Mouse (Mus musculus) limb, embryonic 12.5 days (tissue): ENCODE data around the gene Rhof. TPM values are rescaled to one million over a fixed set of nuclear protein-coding genes. Genes with fewer than 3 reads are reported as not detected.

Experiments used
- ATAC-seq: fragments of 200-750 bp; cut with Nextera tagmentation; 2 replicates; pipeline ENCODE4 v1.8.0; 2017; ENCODE audit warnings: low read depth, moderate TSS enrichment; ENCODE audit not compliant: insufficient number of reproducible peaks, insufficient read depth, low FRiP score, low TSS enrichment
- H3K27ac ChIP-seq: fragments of 300-500 bp; sonication (generic); 2 replicates; pipeline ENCODE4 v1.5.1; 2016; ENCODE audit warnings: mild to moderate bottlenecking, moderate library complexity
- H3K27me3 ChIP-seq: fragments of 300-500 bp; sonication (generic); 2 replicates; pipeline ENCODE4 v1.6.1; 2016; ENCODE audit warnings: mild to moderate bottlenecking, moderate library complexity
- H3K36me3 ChIP-seq: fragments of 300-500 bp; sonication (generic); 2 replicates; pipeline ENCODE4 v1.6.1; 2016; ENCODE audit warnings: mild to moderate bottlenecking, moderate library complexity
- H3K4me1 ChIP-seq: fragments of 300-500 bp; sonication (generic); replicated peaks from 2 replicates; pipeline ENCODE4 v1.6.1; 2016
- H3K4me2 ChIP-seq: fragments of 300-500 bp; sonication (generic); 2 replicates; pipeline ENCODE4 v1.6.1; 2016; ENCODE audit warnings: mild to moderate bottlenecking, moderate library complexity
- H3K4me3 ChIP-seq: fragments of 300-500 bp; sonication (generic); replicated peaks from 2 replicates; pipeline ENCODE4 v1.5.1; 2016; ENCODE audit warnings: mild to moderate bottlenecking
- H3K9ac ChIP-seq: fragments of 300-500 bp; sonication (generic); replicated peaks from 2 replicates; pipeline ENCODE4 v1.6.1; 2016; ENCODE audit warnings: mild to moderate bottlenecking, moderate library complexity
- H3K9me3 ChIP-seq: fragments of 300-500 bp; sonication (generic); 2 replicates; pipeline ENCODE4 v1.6.1; 2016; ENCODE audit warnings: mild to moderate bottlenecking, moderate library complexity
- WGBS: fragments of 180-500 bp; shearing (Covaris S2); methylation state at CpG from one replicate; pipeline ENCODE4 v1.1.7; 2016; 5-methylcytosine and 5-hydroxymethylcytosine counted together
- polyA plus RNA-seq: library from polyadenylated mRNA; unstranded; fragments of >200 nt; fragmentation: Nextera tagmentation; extraction: Ambion mirVana; gene quantifications from 2 replicates; pipeline ENCODE4 v1.2.1, GENCODE M21; 2016

The Rhof gene
- polyA plus RNA-seq, 1 experiment from 2014 or later, result 2.9 TPM

GRCm38 (mm10) chr5:123148073-123148722 lies 15.7 kb upstream of the Rhof start:
- H3K4me3 ChIP-seq, result no peak overlapping the region
- H3K4me1 ChIP-seq, result peaks cover 68% of the 10 kb centered on the region
- H3K4me2 ChIP-seq, result peak overlapping the region; percentile 58; the same call in 1 of the 2 replicates
- 81% methylated on average over 25 of the region's 25 CpGs for WGBS
- ATAC-seq, result no peak
- H3K27ac ChIP-seq, result no peak overlapping the region
- peak overlapping the region; percentile 37; the same call in 1 of the 2 replicates for H3K9ac ChIP-seq
- H3K9me3 ChIP-seq, result no peaks in the 10 kb centered on the region
- peaks cover 67% of the 10 kb centered on the region for H3K36me3 ChIP-seq
- H3K27me3 ChIP-seq, result no peaks in the 10 kb centered on the region

GRCm38 (mm10) chr5:123147569-123147968 lies 15.1 kb upstream of the Rhof start:
- Histone ChIP-seq H3K9ac (no peak overlapping the region), H3K9me3 (no peaks in the 10 kb centered on the region), H3K4me1 (peaks cover 68% of the 10 kb centered on the region), H3K4me2 (no peak overlapping the region), H3K27me3 (no peaks in the 10 kb centered on the region), H3K4me3 (no peak overlapping the region), H3K27ac (no peak overlapping the region), H3K36me3 (peaks cover 61% of the 10 kb centered on the region)
- 89% methylated on average over 17 of the region's 17 CpGs for WGBS
- ATAC-seq, result no peak

GRCm38 (mm10) chr5:123146357-123146756 lies 13.9 kb upstream of the Rhof start:
- peaks cover 65% of the 10 kb centered on the region for H3K4me1 ChIP-seq
- 85% methylated on average over 11 of the region's 11 CpGs for WGBS
- no peak overlapping the region for H3K4me2 ChIP-seq
- H3K9me3 ChIP-seq, result no peaks in the 10 kb centered on the region
- no peak overlapping the region for H3K4me3 ChIP-seq
- H3K9ac ChIP-seq, result no peak overlapping the region
- ATAC-seq, result no peak
- H3K36me3 ChIP-seq, result peaks cover 49% of the 10 kb centered on the region
- H3K27ac ChIP-seq, result no peak overlapping the region
- no peaks in the 10 kb centered on the region for H3K27me3 ChIP-seq

GRCm38 (mm10) chr5:123144746-123145590 lies 12.5 kb upstream of the Rhof start:
- no peaks in the 10 kb centered on the region for H3K27me3 ChIP-seq
- peak overlapping the region; percentile 99 for H3K4me3 ChIP-seq
- H3K36me3 ChIP-seq, result peaks cover 36% of the 10 kb centered on the region
- H3K9me3 ChIP-seq, result no peaks in the 10 kb centered on the region
- peak overlapping the region; percentile 100 for H3K4me2 ChIP-seq
- peaks cover 51% of the 10 kb centered on the region for H3K4me1 ChIP-seq
- H3K27ac ChIP-seq, result no peak overlapping the region
- WGBS, result 38% methylated on average over 20 of the region's 20 CpGs
- peak overlapping the region; percentile 100 for H3K9ac ChIP-seq
- no peak for ATAC-seq

- no peak for ATAC-seq
- Histone ChIP-seq H3K4me1 (peaks cover 44% of the 10 kb centered on the region), H3K27ac (peak overlapping the region; percentile 100), H3K9ac (peak overlapping the region; percentile 100), H3K4me2 (peak overlapping the region; percentile 100), H3K27me3 (no peaks in the 10 kb centered on the region), H3K9me3 (no peaks in the 10 kb centered on the region), H3K4me3 (peak overlapping the region; percentile 99), H3K36me3 (peaks cover 32% of the 10 kb centered on the region)
- WGBS, result 4% methylated on average over 17 of the region's 17 CpGs
These were observed 11.7 kb upstream of the Rhof start for GRCm38 (mm10) chr5:123143971-123144745.

- no peaks in the 10 kb centered on the region for H3K27me3 ChIP-seq
- H3K4me1 ChIP-seq, result peaks cover 37% of the 10 kb centered on the region
- H3K9me3 ChIP-seq, result no peaks in the 10 kb centered on the region
- ATAC-seq, result no peak; the same call in 1 of the 2 replicates
- WGBS, result under 1% methylated on average over 23 of the region's 24 CpGs
- H3K27ac ChIP-seq, result peak overlapping the region; percentile 100
- peak overlapping the region; percentile 100 for H3K4me2 ChIP-seq
- peaks cover 25% of the 10 kb centered on the region for H3K36me3 ChIP-seq
- peak overlapping the region; percentile 100 for H3K9ac ChIP-seq
- peak overlapping the region; percentile 99 for H3K4me3 ChIP-seq
These were observed 10.9 kb upstream of the Rhof start for GRCm38 (mm10) chr5:123143251-123143970.

- Histone ChIP-seq H3K4me1 (peaks cover 37% of the 10 kb centered on the region), H3K36me3 (peaks cover 15% of the 10 kb centered on the region), H3K4me2 (peak within 1 kb of the TSS; percentile 100), H3K9me3 (no peaks in the 10 kb centered on the region), H3K9ac (peak within 1 kb of the TSS; percentile 100), H3K27me3 (no peaks in the 10 kb centered on the region), H3K27ac (peak within 1 kb of the TSS; percentile 100), H3K4me3 (peak within 1 kb of the TSS; percentile 99)
- no peak for ATAC-seq
- WGBS, result under 1% methylated on average over 89 of the region's 103 CpGs
These were observed 10.0 kb upstream of the Rhof start, which contains the start of gene Setd1b for GRCm38 (mm10) chr5:123142161-123143157. Gene Setd1b (plus strand): TSS chr5:123142193.

- ATAC-seq, result no peak
- Histone ChIP-seq H3K9ac (peak overlapping the region; percentile 100), H3K4me3 (peak overlapping the region; percentile 99), H3K27me3 (no peaks in the 10 kb centered on the region), H3K4me2 (peak overlapping the region; percentile 100), H3K4me1 (peaks cover 45% of the 10 kb centered on the region), H3K36me3 (peaks cover 11% of the 10 kb centered on the region), H3K9me3 (no peaks in the 10 kb centered on the region), H3K27ac (peak overlapping the region; percentile 100)
- WGBS, result under 1% methylated on average over 38 of the region's 38 CpGs
These were observed 9.2 kb upstream of the Rhof start for GRCm38 (mm10) chr5:123141555-123142160.

- Histone ChIP-seq H3K9me3 (no peaks in the 10 kb centered on the region), H3K9ac (peak overlapping the region; percentile 100), H3K4me2 (peak overlapping the region; percentile 100), H3K4me1 (peaks cover 48% of the 10 kb centered on the region), H3K27me3 (no peaks in the 10 kb centered on the region), H3K4me3 (peak overlapping the region; percentile 99), H3K27ac (peak overlapping the region; percentile 100), H3K36me3 (peaks cover 7% of the 10 kb centered on the region; the same call in 1 of the 2 replicates)
- under 1% methylated on average over 31 of the region's 31 CpGs for WGBS
- ATAC-seq, result peak; percentile 73
These were observed 8.4 kb upstream of the Rhof start for GRCm38 (mm10) chr5:123140694-123141554.
